Mouse (Mus musculus): ENCODE measurements around the gene Wdr76.

DNA sequence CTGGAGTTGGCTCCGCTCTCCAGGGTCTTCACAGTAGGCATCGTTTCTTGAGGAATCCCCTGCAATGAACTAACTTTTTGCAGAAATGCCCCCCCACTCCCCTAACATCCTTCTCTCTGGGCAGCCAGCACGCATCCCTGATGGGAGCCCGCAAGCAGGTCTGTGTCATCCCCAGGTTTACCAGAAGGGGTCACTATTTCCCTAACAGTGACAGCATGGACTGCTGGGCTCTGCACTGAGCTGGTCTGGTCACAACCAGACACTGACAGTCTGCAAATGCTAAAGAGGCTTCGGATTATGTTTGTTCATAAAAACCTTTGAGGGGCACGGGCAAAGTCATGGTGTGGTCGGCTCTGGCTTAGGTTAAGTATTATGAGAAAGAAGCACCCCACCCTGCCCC, 65.3 kb downstream of the Wdr76 start:
- TF ChIP-seq CTCF (IDR thresholded peaks at IDR 0.05; ENCODE audit: low read depth) (peak; percentile 98), EP300 (optimal IDR thresholded peaks at IDR 0.05) (no peak)

All from stomach, postnatal 0 days (tissue).